Mouse (Mus musculus) brain, embryonic 18.5 days (tissue): ENCODE measurements around the gene Kcnh8.

Experiments
- DNase-seq: peaks from one replicate; pipeline ENCODE4 v3.0.0-alpha.2; 2012; ENCODE audit warnings: low read depth, low spot score

Gene Kcnh8

GRCm38 (mm10) chr17:52819007-52819406 lies 216.5 kb downstream of the Kcnh8 start:
- no peak for DNase-seq

DNA sequence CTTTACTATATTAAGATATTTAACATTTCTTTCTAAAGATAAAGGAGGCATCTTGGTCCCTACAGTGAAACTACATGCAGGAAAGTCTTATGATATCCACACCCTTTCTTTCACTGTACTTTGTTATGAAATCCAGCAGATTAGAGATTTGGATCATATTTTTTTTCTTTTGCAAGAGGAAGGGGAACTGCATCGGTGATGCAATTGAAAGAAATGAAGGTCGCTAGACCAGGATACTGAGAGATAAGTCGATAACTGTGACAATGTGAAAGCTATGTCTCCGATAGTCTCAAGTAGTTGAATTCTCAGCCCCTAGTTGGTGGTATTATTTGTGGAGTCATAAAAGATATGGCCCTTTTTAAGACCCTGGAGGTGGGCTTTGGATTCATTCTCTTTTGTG lies 227.2 kb downstream of the Kcnh8 start:
- no peak for DNase-seq

GRCm38 (mm10) chr17:52873195-52873594 lies 270.7 kb downstream of the Kcnh8 start:
- DNase-seq = peak; percentile 40

DNA sequence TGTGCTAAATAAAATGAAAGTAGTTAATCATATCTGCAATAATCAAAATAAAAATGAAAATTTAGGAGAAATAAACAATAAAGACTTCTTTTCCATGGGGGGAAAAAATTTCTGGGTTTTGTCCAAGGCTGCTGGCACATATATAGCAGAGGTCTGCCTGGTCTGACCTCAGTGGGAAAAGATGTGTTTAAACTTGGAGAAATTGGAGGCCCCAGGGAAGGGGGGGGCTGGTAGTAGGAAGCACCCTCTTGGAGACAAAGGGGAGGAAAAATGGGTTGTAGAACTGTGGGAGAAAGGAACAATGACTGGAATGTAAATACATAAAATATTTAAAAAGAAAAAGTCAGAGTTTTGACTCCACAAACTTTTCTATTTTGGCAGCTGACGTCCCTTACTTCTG lies 276.5 kb downstream of the Kcnh8 start:
- DNase-seq = no peak

GRCm38 (mm10) chr17:52880051-52880450 lies 277.5 kb downstream of the Kcnh8 start:
- peak; percentile 18 for DNase-seq

DNA sequence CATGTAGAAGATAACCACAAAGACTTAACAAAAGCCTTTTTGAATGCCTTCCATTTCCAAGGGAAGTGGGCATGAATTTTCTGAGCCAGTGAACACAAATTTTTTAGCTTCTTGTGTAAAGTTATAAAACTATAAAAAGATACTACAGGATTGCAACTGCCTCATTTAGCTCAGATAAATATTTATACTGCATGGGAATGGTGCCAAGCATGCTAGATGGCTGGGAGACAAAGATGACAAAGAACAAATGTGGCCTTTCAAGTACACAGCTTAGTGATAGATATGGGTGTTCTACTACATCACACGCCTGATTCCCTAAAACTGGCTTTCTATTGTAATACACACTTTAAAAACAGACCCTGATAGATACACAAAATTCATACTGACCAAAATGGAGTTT lies 282.7 kb downstream of the Kcnh8 start:
- DNase-seq = no peak

DNA sequence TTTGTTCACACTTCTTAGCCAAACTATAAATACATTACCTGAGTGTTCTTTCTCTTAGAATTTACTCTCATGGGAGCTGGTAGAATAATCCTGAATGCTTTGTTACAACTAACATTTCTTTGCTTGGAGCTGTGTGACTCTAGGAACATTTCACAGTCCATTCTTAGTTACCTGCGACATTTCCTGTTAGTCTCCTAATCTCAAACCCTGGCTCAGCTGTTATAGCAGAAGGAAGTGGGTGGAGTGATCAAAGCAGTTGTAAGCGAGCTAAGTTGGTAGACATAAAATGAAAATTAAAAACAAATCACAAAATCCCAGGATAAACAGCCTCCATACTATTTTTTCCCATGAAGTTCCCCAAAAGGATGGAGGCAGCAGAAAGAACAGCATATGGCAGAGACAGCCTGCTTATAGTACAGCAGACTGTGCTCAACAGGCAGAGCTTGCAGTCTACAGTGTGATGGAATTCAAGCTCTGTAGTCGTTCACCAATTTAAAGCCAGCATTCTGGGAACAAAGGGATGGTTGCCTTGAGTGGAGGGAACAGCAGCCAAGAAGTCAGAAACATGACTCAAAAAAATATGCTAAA lies 318.1 kb downstream of the Kcnh8 start:
- peak; percentile 66 for DNase-seq

GRCm38 (mm10) chr17:52943966-52944365 lies 341.5 kb downstream of the Kcnh8 start:
- DNase-seq = no peak

DNA sequence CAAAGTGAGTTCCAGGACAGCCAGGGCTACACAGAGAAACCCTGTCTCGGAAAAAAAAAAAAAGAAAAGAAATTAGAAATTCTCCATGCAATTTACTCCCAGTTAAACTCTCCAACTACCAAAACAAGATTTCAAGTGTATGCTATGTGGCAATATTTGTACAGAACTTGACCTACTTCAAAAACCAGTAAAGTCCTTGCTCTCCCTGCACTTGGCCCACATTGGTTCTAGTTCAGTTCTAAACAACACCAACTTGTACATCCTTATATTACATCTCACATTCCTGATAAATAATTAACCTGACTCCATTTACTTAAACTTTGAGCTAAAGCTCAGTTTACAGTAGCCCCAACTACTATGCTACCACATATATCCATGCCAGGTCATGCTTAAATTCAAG lies 370.2 kb downstream of the Kcnh8 start:
- no peak for DNase-seq

DNA sequence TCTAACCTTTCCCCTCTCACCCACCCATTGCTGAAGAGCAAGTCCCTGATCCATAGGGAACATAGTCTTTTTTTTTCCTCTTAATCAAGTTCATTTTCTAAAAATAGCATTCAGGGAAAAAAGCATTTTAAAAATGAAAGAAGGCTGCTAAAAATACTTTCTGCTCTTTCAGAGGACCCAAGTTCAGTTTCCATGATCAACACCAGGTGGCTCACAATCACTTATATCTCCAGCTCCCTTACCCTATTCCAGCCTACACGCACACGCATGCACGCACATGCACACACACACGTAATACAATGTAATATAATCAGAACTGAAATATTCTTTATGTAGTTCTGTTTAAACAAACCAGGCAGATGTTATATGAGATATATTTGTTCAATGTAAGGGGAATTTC lies 378.4 kb downstream of the Kcnh8 start:
- DNase-seq = no peak
